Mouse (Mus musculus): ENCODE results near the gene Tex2. TPM values are rescaled to one million over a fixed set of nuclear protein-coding genes. Genes with fewer than 3 reads are reported as not detected.

The Tex2 gene
- polyA plus RNA-seq, 1 experiment = 15.1 TPM

- Histone ChIP-seq H3K4me3 (replicated peaks; ENCODE audit: extremely low read depth, low read depth, low read length) (no peak overlapping the region), H3K4me1 (ENCODE audit: control insufficient read depth, insufficient read depth, low read length) (no peaks in the 10 kb centered on the region)
- no peak for DNase-seq
- 90% methylated on average over 6 of the region's 6 CpGs for WGBS
- TF ChIP-seq CTCF (IDR thresholded peaks at IDR 0.05; ENCODE audit: insufficient read depth, low read length) (no peak), POLR2A (IDR thresholded peaks at IDR 0.05; ENCODE audit: borderline replicate concordance, extremely low read depth, low read depth, low read length) (no peak)
Measured at GRCm38 (mm10) chr11:106506211-106506610, 107.0 kb downstream of the Tex2 start.

- H3K4me1 ChIP-seq (ENCODE audit: control insufficient read depth, insufficient read depth, low read length) = no peaks in the 10 kb centered on the region; the same call in 1 of the 2 replicates
- no peak for TF ChIP-seq CTCF (IDR thresholded peaks at IDR 0.05; ENCODE audit: insufficient read depth, low read length)
- TF ChIP-seq POLR2A (IDR thresholded peaks at IDR 0.05; ENCODE audit: borderline replicate concordance, extremely low read depth, low read depth, low read length) = no peak
- H3K4me3 ChIP-seq (replicated peaks; ENCODE audit: extremely low read depth, low read depth, low read length) = no peak overlapping the region
Measured at GRCm38 (mm10) chr11:106504129-106504528, 109.1 kb downstream of the Tex2 start.

GRCm38 (mm10) chr11:106503425-106503717, 109.9 kb downstream of the Tex2 start:
- WGBS = 66% methylated on average over 4 of the region's 4 CpGs

More at GRCm38 (mm10) chr11:106504129-106504528, 109.1 kb downstream of the Tex2 start:
- DNase-seq = no peak

GRCm38 (mm10) chr11:106502631-106503424, 110.4 kb downstream of the Tex2 start:
- 58% methylated on average over 13 of the region's 13 CpGs for WGBS
- Histone ChIP-seq H3K4me3 (replicated peaks; ENCODE audit: extremely low read depth, low read depth, low read length) (no peak overlapping the region), H3K4me1 (ENCODE audit: control insufficient read depth, insufficient read depth, low read length) (no peaks in the 10 kb centered on the region; the same call in 1 of the 2 replicates)
- DNase-seq = no peak
- TF ChIP-seq POLR2A (IDR thresholded peaks at IDR 0.05; ENCODE audit: borderline replicate concordance, extremely low read depth, low read depth, low read length) (no peak), CTCF (IDR thresholded peaks at IDR 0.05; ENCODE audit: insufficient read depth, low read length) (no peak)

More at GRCm38 (mm10) chr11:106503425-106503717, 109.9 kb downstream of the Tex2 start:
- H3K4me3 ChIP-seq (replicated peaks; ENCODE audit: extremely low read depth, low read depth, low read length) = no peak overlapping the region
- H3K4me1 ChIP-seq (ENCODE audit: control insufficient read depth, insufficient read depth, low read length) = no peaks in the 10 kb centered on the region; the same call in 1 of the 2 replicates
- no peak for DNase-seq
- no peak for TF ChIP-seq POLR2A (IDR thresholded peaks at IDR 0.05; ENCODE audit: borderline replicate concordance, extremely low read depth, low read depth, low read length)
- no peak for TF ChIP-seq CTCF (IDR thresholded peaks at IDR 0.05; ENCODE audit: insufficient read depth, low read length)

- Histone ChIP-seq H3K4me1 (ENCODE audit: control insufficient read depth, insufficient read depth, low read length) (no peaks in the 10 kb centered on the region; the same call in 1 of the 2 replicates), H3K4me3 (replicated peaks; ENCODE audit: extremely low read depth, low read depth, low read length) (no peak overlapping the region)
- no peak for DNase-seq
- TF ChIP-seq CTCF (IDR thresholded peaks at IDR 0.05; ENCODE audit: insufficient read depth, low read length) = no peak
- TF ChIP-seq POLR2A (IDR thresholded peaks at IDR 0.05; ENCODE audit: borderline replicate concordance, extremely low read depth, low read depth, low read length) = no peak
Measured at GRCm38 (mm10) chr11:106502159-106502505, 111.1 kb downstream of the Tex2 start.

GRCm38 (mm10) chr11:106501308-106502158, 111.7 kb downstream of the Tex2 start:
- 7% methylated on average over 22 of the region's 22 CpGs for WGBS
- TF ChIP-seq POLR2A (IDR thresholded peaks at IDR 0.05; ENCODE audit: borderline replicate concordance, extremely low read depth, low read depth, low read length) (peak; percentile 63; the same call in 1 of the 2 replicates), CTCF (IDR thresholded peaks at IDR 0.05; ENCODE audit: insufficient read depth, low read length) (no peak)
- DNase-seq = peak; percentile 69

GRCm38 (mm10) chr11:106500393-106501307, 112.6 kb downstream of the Tex2 start:
- H3K4me1 ChIP-seq (ENCODE audit: control insufficient read depth, insufficient read depth, low read length) = no peaks in the 10 kb centered on the region; the same call in 1 of the 2 replicates
- peak; percentile 90 for DNase-seq
- under 1% methylated on average over 52 of the region's 55 CpGs for WGBS
- TF ChIP-seq POLR2A (IDR thresholded peaks at IDR 0.05; ENCODE audit: borderline replicate concordance, extremely low read depth, low read depth, low read length) (peak; percentile 100), CTCF (IDR thresholded peaks at IDR 0.05; ENCODE audit: insufficient read depth, low read length) (no peak)
- H3K4me3 ChIP-seq (replicated peaks; ENCODE audit: extremely low read depth, low read depth, low read length) = peak overlapping the region; percentile 97

More at GRCm38 (mm10) chr11:106501308-106502158, 111.7 kb downstream of the Tex2 start:
- H3K4me1 ChIP-seq (ENCODE audit: control insufficient read depth, insufficient read depth, low read length) = no peaks in the 10 kb centered on the region; the same call in 1 of the 2 replicates
- H3K4me3 ChIP-seq (replicated peaks; ENCODE audit: extremely low read depth, low read depth, low read length) = peak overlapping the region; percentile 97

- Histone ChIP-seq H3K4me3 (replicated peaks; ENCODE audit: extremely low read depth, low read depth, low read length) (no peak overlapping the region), H3K4me1 (ENCODE audit: control insufficient read depth, insufficient read depth, low read length) (no peaks in the 10 kb centered on the region; the same call in 1 of the 2 replicates)
- 40% methylated on average over 4 of the region's 4 CpGs for WGBS
- DNase-seq = no peak
- TF ChIP-seq CTCF (IDR thresholded peaks at IDR 0.05; ENCODE audit: insufficient read depth, low read length) (no peak), POLR2A (IDR thresholded peaks at IDR 0.05; ENCODE audit: borderline replicate concordance, extremely low read depth, low read depth, low read length) (no peak)
Measured at GRCm38 (mm10) chr11:106498739-106499379, 114.4 kb downstream of the Tex2 start.

Data from lung, adult 2 months (tissue).